Mouse (Mus musculus) stomach, postnatal 0 days (tissue): ENCODE measurements around the gene Fam53b. TPM values are rescaled to one million over a fixed set of nuclear protein-coding genes. Genes with fewer than 3 reads are reported as not detected.

Source experiments
- ATAC-seq: fragments of 200-750 bp; cut with Nextera tagmentation; 2 replicates; pipeline ENCODE4 v1.8.0; 2017; ENCODE audit not compliant: low FRiP score, low TSS enrichment
- DNase-seq: peaks from one replicate; pipeline ENCODE4 v3.0.0-alpha.2; 2016; ENCODE audit warnings: low spot score
- H3K27ac ChIP-seq: fragments of 300-500 bp; sonication (generic); replicated peaks from 2 replicates; pipeline ENCODE4 v1.5.1; 2014; ENCODE audit warnings: mild to moderate bottlenecking, control low read depth
- H3K27me3 ChIP-seq: fragments of 300-500 bp; sonication (generic); 2 replicates; pipeline ENCODE4 v1.6.1; 2014; ENCODE audit warnings: low read length; ENCODE audit not compliant: control insufficient read depth, insufficient read depth
- H3K36me3 ChIP-seq: fragments of 300-500 bp; sonication (generic); 2 replicates; pipeline ENCODE4 v1.6.1; 2014; ENCODE audit warnings: low read length, mixed read lengths; ENCODE audit not compliant: control insufficient read depth, insufficient read depth
- H3K4me1 ChIP-seq: fragments of 300-500 bp; sonication (generic); replicated peaks from 2 replicates; pipeline ENCODE4 v1.6.1; 2014; ENCODE audit warnings: antibody characterized with exemption; ENCODE audit not compliant: control insufficient read depth, insufficient read depth
- H3K4me2 ChIP-seq: fragments of 300-500 bp; sonication (generic); replicated peaks from 2 replicates; pipeline ENCODE4 v1.6.1; 2014; ENCODE audit warnings: low read depth, mild to moderate bottlenecking, control low read depth, moderate library complexity
- H3K4me3 ChIP-seq: fragments of 300-500 bp; sonication (generic); 2 replicates; pipeline ENCODE4 v1.5.1; 2014; ENCODE audit warnings: low read depth, low read length, control low read depth
- H3K9ac ChIP-seq: fragments of 300-500 bp; sonication (generic); 2 replicates; pipeline ENCODE4 v1.6.1; 2014; ENCODE audit warnings: mild to moderate bottlenecking, low read length, control low read depth, mixed read lengths
- H3K9me3 ChIP-seq: fragments of 300-500 bp; sonication (generic); 2 replicates; pipeline ENCODE4 v1.6.1; 2016; ENCODE audit warnings: low read length; ENCODE audit not compliant: control insufficient read depth
- CTCF ChIP-seq: IDR thresholded peaks from 2 replicates; pipeline ENCODE4 v1.5.1; 2016; ENCODE audit warnings: antibody characterized with exemption, low read depth, mild to moderate bottlenecking, moderate library complexity
- EP300 ChIP-seq: optimal IDR thresholded peaks from 2 replicates; pipeline ENCODE3; 2016; ENCODE audit warnings: antibody characterized with exemption
- WGBS: fragments of 180-500 bp; shearing (Covaris S2); extraction: QIAGEN DNeasy Blood & Tissue Kit; methylation state at CpG from one replicate; pipeline ENCODE4 v1.1.7; 2014; 5-methylcytosine and 5-hydroxymethylcytosine counted together
- polyA plus RNA-seq: library from polyadenylated mRNA; unstranded; fragments of >200 nt; fragmentation: Nextera tagmentation; extraction: Ambion mirVana; gene quantifications from 2 replicates; pipeline ENCODE4 v1.2.1, GENCODE M21; 2015

Gene Fam53b
- polyA plus RNA-seq, 1 experiment from 2014 or later = 8.5 TPM

DNA sequence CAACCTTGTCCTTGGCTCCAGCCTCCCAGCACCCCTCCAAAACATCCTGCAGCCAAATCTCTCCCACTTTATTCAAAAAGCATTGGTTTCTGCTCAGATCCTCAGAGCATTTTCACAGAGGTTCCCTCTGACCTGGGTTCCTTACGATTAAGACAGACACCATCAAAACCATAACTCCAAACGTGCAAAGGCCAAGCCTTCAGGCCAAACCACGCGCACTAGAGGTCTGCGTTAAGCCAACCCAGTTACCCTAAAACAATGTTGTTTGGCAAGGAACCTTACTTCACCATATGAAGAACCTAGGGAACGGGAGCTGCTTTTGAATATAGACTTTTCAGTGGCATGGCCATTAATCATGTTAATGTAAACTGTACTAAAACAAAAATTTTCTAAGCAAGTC is 4.0 kb downstream of the Fam53b start:
- Histone ChIP-seq H3K27ac (peak overlapping the region; percentile 70; the same call in 1 of the 2 replicates), H3K27me3 (no peaks in the 10 kb centered on the region), H3K4me3 (no peak overlapping the region), H3K36me3 (no peaks in the 10 kb centered on the region), H3K4me1 (peaks cover 25% of the 10 kb centered on the region), H3K9me3 (no peaks in the 10 kb centered on the region), H3K4me2 (no peak overlapping the region), H3K9ac (no peak overlapping the region)
- DNase-seq (no peak), ATAC-seq (no peak)
- 30% methylated on average over 6 of the region's 6 CpGs for WGBS
- TF ChIP-seq EP300 (no peak), CTCF (no peak)

DNA sequence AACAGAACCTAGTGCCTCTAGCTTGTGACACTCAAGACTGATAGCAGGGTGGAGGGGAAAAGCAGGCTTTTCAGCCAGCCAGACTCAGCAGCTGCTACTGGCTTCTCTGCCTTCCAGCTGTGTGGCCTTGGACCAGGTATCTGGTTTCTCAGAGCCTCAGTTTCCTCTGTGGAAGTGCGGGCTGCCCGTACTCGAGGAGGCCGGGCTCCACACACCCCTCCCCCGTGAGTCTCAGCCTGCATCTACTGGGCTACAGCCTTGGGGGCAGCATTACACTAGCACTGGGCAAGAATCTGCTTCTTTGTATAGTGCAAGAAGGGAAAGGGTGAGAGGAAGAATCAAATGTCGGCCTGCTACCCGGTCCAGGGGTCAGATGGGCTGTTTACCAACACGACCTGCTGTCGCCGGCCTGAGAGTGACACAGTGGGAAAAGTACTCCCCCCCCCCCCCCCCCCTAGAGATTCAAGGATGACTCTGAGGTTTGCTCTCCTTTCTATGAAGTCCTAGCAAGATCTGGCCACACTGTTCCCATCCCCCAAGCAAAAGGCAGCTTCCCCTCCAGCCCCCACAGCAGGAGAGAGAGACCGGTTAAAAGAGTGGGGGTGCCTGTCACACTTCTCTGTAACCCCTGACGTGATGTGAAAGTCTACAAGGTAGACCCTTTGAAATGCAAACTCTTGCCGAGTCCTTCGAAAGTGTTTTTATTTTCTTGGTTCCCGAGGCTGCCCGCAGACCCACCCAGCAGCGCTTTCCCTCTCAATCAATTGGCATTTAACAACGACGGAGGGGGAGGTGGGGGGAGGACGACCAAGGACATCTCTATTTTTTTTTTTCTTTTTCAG is 4.6 kb downstream of the Fam53b start:
- Histone ChIP-seq H3K4me3 (no peak overlapping the region), H3K4me1 (peaks cover 26% of the 10 kb centered on the region), H3K9me3 (no peaks in the 10 kb centered on the region), H3K27ac (peak overlapping the region; percentile 70), H3K4me2 (no peak overlapping the region), H3K9ac (no peak overlapping the region), H3K27me3 (no peaks in the 10 kb centered on the region), H3K36me3 (no peaks in the 10 kb centered on the region)
- DNase-seq (no peak), ATAC-seq (no peak)
- 23% methylated on average over 20 of the region's 20 CpGs for WGBS
- peak; percentile 33 for TF ChIP-seq CTCF
- no peak for TF ChIP-seq EP300

DNA sequence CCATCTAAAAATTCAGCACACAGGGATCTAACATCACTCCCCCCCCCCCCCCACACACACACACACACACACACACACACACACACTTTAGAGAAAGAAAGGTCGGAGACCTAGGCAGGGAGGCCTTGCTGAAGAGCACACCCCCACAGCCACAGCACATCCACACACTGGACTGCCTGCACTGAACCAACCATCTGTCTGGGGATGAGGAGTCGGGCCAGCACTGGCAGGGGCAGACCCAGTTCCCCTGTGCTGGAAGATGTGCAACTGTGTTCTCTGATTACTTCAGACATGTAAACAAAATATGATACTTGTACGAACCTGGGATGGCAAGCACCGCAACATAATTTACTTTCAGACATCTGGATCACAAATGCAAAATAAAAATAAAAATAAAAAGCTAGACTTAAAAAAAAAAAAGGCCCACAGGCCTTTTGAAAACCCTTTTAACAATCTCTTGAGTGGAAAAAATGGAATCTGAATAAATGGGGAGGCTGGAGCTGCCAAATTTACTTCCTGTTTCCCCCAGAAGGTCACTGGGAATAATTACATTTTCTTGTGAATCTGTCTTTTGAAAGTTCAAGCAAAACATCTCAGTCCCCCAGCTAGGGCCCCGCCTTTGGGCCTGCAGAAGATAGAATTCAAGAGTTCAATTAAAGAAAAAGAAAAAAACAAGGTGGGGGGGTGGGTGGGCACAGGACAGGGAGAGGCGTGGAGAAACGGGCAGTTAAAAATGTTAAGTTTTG is 5.5 kb downstream of the Fam53b start:
- WGBS = 49% methylated on average over 7 of the region's 7 CpGs
- ATAC-seq (no peak), DNase-seq (no peak)
- H3K27me3 ChIP-seq = no peaks in the 10 kb centered on the region
- H3K4me3 ChIP-seq = no peak overlapping the region
- H3K27ac ChIP-seq = peak overlapping the region; percentile 70
- H3K9me3 ChIP-seq = no peaks in the 10 kb centered on the region
- no peak overlapping the region for H3K4me2 ChIP-seq
- no peak overlapping the region; the same call in 1 of the 2 replicates for H3K9ac ChIP-seq
- no peak for TF ChIP-seq EP300
- no peak for TF ChIP-seq CTCF
- H3K36me3 ChIP-seq = no peaks in the 10 kb centered on the region
- H3K4me1 ChIP-seq = peaks cover 27% of the 10 kb centered on the region

DNA sequence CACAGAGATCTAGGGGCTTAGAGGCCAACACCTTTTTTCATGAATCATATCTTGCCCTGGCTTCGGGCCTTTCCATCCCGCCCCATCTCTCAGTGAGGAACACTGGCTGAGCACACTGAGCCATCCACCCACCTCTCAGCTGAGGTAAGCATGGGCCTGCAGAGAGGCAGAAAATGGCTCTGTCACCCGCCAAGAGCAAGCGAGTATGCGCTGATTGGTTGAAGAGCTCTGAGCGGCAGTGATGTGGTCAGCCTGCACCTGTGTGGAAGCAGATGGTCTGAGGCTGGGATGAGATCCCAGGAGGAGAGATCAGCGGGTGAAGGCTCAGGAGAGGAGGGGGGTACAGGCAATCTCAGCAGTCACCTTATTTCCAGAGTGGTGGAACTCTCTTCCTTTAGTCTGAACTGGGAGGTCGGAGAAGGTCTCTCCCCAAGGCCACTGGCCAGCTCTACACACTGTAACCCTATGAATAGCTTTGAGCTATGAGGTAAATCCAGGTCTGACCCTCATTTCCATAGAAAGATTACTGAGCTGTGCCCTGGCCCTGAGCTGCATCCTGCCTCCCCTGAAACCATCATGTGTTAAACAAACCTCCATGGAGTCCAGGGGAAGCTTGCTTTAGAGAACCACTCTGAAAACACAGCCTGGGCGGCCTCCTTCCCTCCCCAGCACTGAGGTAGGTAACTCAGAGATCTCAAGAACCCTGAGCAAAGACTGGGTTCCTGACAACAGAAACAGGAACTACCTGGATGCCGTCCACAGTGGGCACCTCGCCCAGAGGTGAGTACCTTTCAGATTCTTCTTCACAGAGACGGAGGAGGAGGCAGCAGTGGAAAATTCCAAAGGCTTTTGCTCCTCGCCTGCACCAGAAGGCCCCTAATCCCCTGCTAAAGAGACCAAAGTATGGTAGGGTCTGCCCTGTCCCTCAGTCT is 6.5 kb downstream of the Fam53b start:
- DNase-seq (no peak), ATAC-seq (no peak)
- no peak overlapping the region; the same call in 1 of the 2 replicates for H3K9ac ChIP-seq
- H3K4me1 ChIP-seq = peaks cover 27% of the 10 kb centered on the region
- H3K27ac ChIP-seq = peak overlapping the region; percentile 24; the same call in 1 of the 2 replicates
- no peaks in the 10 kb centered on the region for H3K9me3 ChIP-seq
- no peaks in the 10 kb centered on the region for H3K27me3 ChIP-seq
- 57% methylated on average over 13 of the region's 13 CpGs for WGBS
- TF ChIP-seq CTCF = no peak
- TF ChIP-seq EP300 = no peak
- no peaks in the 10 kb centered on the region for H3K36me3 ChIP-seq
- no peak overlapping the region for H3K4me3 ChIP-seq
- no peak overlapping the region for H3K4me2 ChIP-seq

DNA sequence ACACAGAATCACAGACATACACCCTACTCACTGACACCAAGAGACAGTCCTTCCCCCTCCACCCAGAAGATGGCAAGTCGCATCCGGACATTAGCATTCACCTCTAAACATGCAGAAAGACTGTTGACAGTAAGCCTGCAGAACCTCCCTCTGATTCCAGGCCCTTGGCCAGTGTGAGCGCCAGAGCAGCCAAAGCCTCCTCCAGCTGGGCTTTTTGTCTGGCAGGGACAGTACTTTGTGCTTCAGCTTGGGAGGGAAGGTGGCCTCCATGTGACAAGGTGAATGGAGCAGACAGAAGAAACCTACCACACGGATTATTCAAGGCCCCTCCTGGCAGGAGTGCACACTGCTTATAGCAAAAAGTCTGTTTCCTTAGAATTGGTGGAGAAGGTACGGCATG is 7.4 kb downstream of the Fam53b start:
- WGBS = 52% methylated on average over 5 of the region's 5 CpGs
- TF ChIP-seq CTCF (no peak), EP300 (no peak)
- no peak overlapping the region for H3K9ac ChIP-seq
- peaks cover 25% of the 10 kb centered on the region for H3K4me1 ChIP-seq
- no peaks in the 10 kb centered on the region for H3K9me3 ChIP-seq
- peak overlapping the region; percentile 24; the same call in 1 of the 2 replicates for H3K27ac ChIP-seq
- no peaks in the 10 kb centered on the region for H3K27me3 ChIP-seq
- DNase-seq (no peak), ATAC-seq (no peak)
- no peaks in the 10 kb centered on the region for H3K36me3 ChIP-seq
- H3K4me3 ChIP-seq = no peak overlapping the region
- H3K4me2 ChIP-seq = no peak overlapping the region
